Mouse (Mus musculus): ENCODE results near the gene Xpr1.

GRCm38 (mm10) chr1:155236306-155237024 lies 180.8 kb downstream of the Xpr1 start:
- TF ChIP-seq CTCF (conservative IDR thresholded peaks at IDR 0.05; ENCODE audit: low read length) (no peak), NANOG (IDR thresholded peaks at IDR 0.05; ENCODE audit: borderline replicate concordance, low read length) (no peak)
